Mouse (Mus musculus) T-helper 1 cell (primary cell): ENCODE measurements at regions not wholly inside any gene's neighbourhood (a gene's known extent, or its start where the extent isn't known, plus 50 kb on each side); places are given as distances from the start of the nearest gene placed in this dataset.

ENCODE experiments used
- in situ Hi-C: fragments of 300-600 bp; cut with MboI, MseI; formaldehyde crosslinking; loops from one replicate; pipeline ENCODE4 v1.15.1; 2025; ENCODE audit warnings: high pct_unique_total_duplicates

DNA sequence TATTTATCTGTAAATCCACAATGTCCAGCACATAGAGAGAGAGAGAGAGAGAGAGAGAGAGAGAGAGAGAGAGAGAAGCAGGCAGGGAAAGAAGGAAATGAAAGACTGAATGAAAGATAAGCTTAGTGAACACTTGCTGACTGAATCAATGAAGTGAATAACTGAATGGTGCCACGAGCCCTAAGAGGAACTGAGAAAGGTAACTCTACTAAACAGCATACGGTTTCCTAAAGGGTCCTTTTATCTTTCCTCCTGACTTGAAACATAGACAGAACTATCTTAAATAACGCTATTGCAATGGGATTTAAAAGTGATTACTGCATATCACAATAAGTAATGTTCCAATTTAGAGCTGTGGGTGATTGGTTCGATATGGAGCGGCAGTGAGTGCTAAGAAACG lies 121.0 kb downstream of the Rbm26 start:
- in situ Hi-C loops: no loop called here

DNA sequence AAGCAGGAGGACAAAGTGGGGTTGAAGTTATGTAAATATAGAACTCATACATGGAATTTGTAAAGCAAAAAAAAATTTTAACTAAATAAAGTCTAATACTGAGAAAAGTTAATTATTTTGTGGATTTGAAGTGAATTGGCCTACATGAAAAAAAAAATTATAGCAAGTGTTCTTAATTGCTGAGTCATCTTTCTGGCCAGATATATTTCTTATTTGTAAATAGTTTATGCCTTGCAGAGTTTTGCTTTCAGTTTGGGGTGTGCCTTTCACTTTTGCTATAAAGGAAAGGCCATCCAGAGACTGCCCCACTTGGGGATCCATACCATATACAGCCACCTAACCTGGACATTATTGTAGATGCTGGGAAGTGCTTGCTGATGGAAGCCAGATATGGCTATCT lies 138.3 kb downstream of the Rbm26 start:
- in situ Hi-C loops: no loop called here

DNA sequence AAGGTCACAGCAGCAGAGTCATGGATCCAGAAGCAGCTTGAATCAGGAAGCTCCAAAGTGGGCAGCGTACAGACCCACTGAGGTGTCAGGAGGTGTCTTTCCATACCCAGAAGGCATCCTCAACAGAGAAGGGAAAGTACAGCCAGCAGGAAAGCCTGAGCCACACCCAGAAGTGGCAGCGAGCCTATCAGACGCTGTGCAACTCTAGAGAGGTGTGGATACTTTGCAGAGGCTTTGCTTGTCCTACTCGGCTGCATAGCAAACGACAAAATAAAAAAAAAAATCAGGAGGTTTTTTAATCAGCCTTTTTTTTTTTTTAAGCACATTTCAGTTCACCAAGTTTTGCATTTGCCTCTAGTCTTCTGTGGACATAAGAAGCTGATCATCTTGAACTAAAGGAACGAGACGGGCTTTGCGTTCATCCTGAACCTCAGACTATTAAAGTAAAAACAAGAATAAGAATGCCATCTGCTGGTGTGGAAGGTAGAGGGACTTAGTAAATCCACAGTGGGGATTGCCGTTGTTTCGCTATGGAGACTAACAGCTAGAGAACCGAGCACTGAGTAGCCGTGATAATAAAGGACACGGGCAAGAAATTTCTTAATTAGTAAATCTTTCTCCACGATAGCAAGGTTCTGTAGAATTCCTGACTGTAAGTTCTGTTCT lies 142.3 kb downstream of the Rbm26 start:
- in situ Hi-C loops: no loop called here

GRCm38 (mm10) chr14:105019971-105020370 lies 157.2 kb downstream of the Rbm26 start:
- in situ Hi-C loops: no loop called here

- in situ Hi-C loops: no loop called here
Measured at GRCm38 (mm10) chr14:105016089-105016846, 160.9 kb downstream of the Rbm26 start.

GRCm38 (mm10) chr14:105015278-105015677 lies 161.8 kb downstream of the Rbm26 start:
- in situ Hi-C loops: no loop called here

- in situ Hi-C loops: no loop called here
Measured at GRCm38 (mm10) chr14:105010742-105011141, 166.4 kb downstream of the Rbm26 start.

- in situ Hi-C loops: no loop called here
Measured at GRCm38 (mm10) chr14:105008331-105008730, 168.8 kb downstream of the Rbm26 start.

GRCm38 (mm10) chr14:104994066-104994465 lies 183.1 kb downstream of the Rbm26 start:
- in situ Hi-C loops: no loop called here

DNA sequence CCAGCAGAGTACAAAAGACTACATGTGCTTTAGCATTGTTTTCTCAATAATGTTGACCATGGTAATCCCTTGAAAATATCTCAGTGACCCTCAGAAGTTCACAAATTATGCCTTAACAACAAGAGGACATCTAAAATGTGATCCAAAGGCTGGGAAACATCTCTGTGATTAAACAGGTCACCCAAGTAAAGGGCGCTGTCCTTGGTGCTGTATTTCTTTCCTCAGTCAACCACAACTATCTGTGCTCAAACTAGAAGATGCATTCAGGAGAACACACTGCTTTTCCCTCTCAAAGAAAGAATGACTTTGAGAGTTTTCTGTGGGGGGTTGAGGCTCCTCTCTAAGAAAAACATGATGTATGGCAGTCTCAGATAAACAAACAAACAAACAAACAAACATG lies 211.1 kb downstream of the Rbm26 start:
- in situ Hi-C loops: loop anchor here (25.0 kb wide), 1 partner anchor 1496 kb away; no protein-coding TSS in a partner anchor

- in situ Hi-C loops: loop anchor here (25.0 kb wide), 1 partner anchor 794 kb away; no protein-coding TSS in a partner anchor
Measured at GRCm38 (mm10) chr14:104943450-104943849, 233.7 kb downstream of the Rbm26 start.

GRCm38 (mm10) chr14:104939961-104940360 lies 237.2 kb downstream of the Rbm26 start:
- in situ Hi-C loops: loop anchor here (25.0 kb wide), 1 partner anchor 797 kb away; no protein-coding TSS in a partner anchor

GRCm38 (mm10) chr14:104937083-104937864 lies 239.9 kb downstream of the Rbm26 start:
- in situ Hi-C loops: loop anchor here (25.0 kb wide), 1 partner anchor 800 kb away; no protein-coding TSS in a partner anchor

DNA sequence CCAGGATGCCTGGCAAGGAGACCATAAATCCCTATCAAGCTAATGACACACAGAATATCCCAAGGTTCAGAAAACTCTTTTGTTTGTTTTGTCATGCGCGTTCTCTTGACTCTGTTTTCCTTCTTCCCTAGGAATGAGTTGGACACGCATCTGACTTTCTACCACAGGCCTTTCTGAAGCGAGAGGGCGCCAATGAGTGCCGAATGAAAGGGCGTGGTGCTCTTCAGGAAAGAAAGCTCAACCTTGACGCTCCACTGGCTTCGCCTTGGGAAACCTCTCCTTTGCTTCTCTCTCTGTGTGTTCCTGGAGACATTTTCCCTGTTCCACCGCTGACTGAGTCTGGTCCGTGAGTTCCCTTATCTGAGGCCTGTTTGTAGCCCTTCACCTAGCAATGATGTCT lies 241.2 kb downstream of the Rbm26 start:
- in situ Hi-C loops: loop anchor here (25.0 kb wide), 1 partner anchor 801 kb away; no protein-coding TSS in a partner anchor

- in situ Hi-C loops: no loop called here
Measured at GRCm38 (mm10) chr14:104905706-104906105, 271.4 kb downstream of the Rbm26 start.

GRCm38 (mm10) chr14:104902120-104903027 lies 274.8 kb downstream of the Rbm26 start:
- in situ Hi-C loops: no loop called here

DNA sequence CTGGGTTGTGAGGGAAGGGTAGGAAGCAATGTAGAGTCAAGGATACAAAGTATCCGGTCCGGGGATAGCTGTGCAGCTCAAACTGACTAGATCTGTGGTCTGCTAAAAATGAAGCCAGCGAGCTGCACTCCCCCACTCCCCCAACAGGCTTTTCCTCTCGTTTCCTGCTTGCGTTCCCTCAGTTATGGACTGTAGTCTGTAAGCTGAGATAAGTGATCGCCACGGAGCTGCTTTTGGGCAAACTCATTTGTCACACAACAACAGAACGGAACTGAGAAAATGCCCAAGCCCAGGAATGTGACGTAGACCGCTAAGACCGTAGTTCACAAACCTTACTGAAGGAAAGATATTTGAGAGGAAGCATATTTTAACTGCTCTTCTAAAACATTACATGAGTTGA lies 276.1 kb downstream of the Rbm26 start:
- in situ Hi-C loops: no loop called here

- in situ Hi-C loops: no loop called here
Measured at GRCm38 (mm10) chr14:104871203-104871602, 305.9 kb downstream of the Rbm26 start.

DNA sequence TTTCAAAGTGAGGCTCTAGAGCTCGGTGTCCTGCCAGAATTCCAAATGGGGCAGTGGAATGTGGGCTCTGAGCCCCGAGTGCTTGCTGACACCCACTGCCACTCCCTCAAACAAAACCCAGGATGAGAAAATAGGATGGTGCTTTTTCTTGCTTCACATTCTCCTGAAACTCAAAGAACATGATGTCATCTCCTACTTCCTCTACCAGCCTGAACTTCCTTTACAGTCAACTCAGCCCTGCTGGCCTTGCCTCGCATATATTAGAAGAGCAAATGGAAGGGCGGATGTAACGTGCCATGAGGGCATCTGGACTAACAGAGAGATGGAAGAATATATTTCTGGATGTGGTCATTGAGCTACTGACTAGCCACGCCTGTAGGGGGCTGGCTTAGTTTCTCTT lies 309.6 kb downstream of the Rbm26 start:
- in situ Hi-C loops: no loop called here

GRCm38 (mm10) chr14:104863881-104864280 lies 313.2 kb downstream of the Rbm26 start:
- in situ Hi-C loops: no loop called here

DNA sequence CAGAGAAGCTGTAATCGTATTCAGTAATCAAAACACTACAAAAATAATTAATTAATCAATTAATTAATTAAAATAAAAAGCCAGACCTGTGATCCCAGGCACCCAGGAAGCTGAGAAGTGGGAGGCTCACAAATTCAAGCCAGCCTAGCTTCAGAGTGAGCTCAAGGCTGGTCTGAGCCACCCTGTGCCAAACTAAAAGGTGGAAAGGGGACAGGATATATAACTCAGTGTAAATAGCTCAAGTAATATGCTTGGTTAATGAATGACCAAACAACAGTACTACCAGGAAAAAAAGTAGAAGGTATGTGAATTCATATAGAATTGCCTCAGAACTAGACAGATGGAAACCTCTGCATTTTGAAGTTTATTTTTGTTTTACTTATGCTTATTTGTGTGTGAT lies 321.2 kb downstream of the Rbm26 start:
- in situ Hi-C loops: no loop called here
